Mouse (Mus musculus) small intestine, adult 2 months (tissue): ENCODE measurements at regions not wholly inside any gene's neighbourhood (a gene's known extent, or its start where the extent isn't known, plus 50 kb on each side); places are given as distances from the start of the nearest gene placed in this dataset.
A peak's percentile ranks its signal among the peaks of the same experiment; 100 is the strongest.

Experiments used
- H3K27ac ChIP-seq: fragments of 200-500 bp; 2 replicates; pipeline ENCODE4 v1.5.1; 2012; ENCODE audit warnings: low read depth, low read length, control low read depth, inconsistent platforms; ENCODE audit not compliant: insufficient read depth
- H3K27me3 ChIP-seq: fragments of 200-500 bp; 2 replicates; pipeline ENCODE4 v1.6.1; 2012; ENCODE audit warnings: mild to moderate bottlenecking, moderate library complexity, low read length, inconsistent platforms; ENCODE audit not compliant: control insufficient read depth, insufficient read depth
- H3K36me3 ChIP-seq: fragments of 200-500 bp; 2 replicates; pipeline ENCODE4 v1.6.1; 2012; ENCODE audit warnings: mild to moderate bottlenecking, low read length, control low read depth, inconsistent platforms; ENCODE audit not compliant: control insufficient read depth, insufficient read depth
- H3K4me1 ChIP-seq: fragments of 200-500 bp; 2 replicates; pipeline ENCODE4 v1.6.1; 2012; ENCODE audit warnings: low read length, inconsistent platforms, mixed read lengths; ENCODE audit not compliant: control insufficient read depth, insufficient read depth, insufficient read length
- H3K4me3 ChIP-seq: fragments of 200-500 bp; 2 replicates; pipeline ENCODE4 v1.5.1; 2012; ENCODE audit warnings: low read depth, mild to moderate bottlenecking, control low read depth, inconsistent platforms, low read length, moderate library complexity
- CTCF ChIP-seq: fragments of 200-500 bp; IDR thresholded peaks from 2 replicates; pipeline ENCODE4 v1.5.1; 2012; ENCODE audit warnings: low read depth, mild to moderate bottlenecking, control low read depth, inconsistent platforms, low read length, moderate library complexity, mixed read lengths; ENCODE audit not compliant: insufficient replicate concordance, insufficient read length; ENCODE audit errors: extremely low read depth
- POLR2A ChIP-seq: fragments of 200-500 bp; IDR thresholded peaks from 2 replicates; pipeline ENCODE4 v1.6.1; 2012; ENCODE audit warnings: low read depth, mild to moderate bottlenecking, control low read depth, inconsistent platforms, low read length, moderate library complexity
- WGBS: fragments of 180-500 bp; shearing (Covaris S2); methylation state at CpG from one replicate; pipeline ENCODE4 v1.1.7; 2018; 5-methylcytosine and 5-hydroxymethylcytosine counted together

GRCm38 (mm10) chr1:136717830-136718517, 93.3 kb downstream of the Zfp281 start:
- Histone ChIP-seq H3K36me3 (no peaks in the 10 kb centered on the region), H3K4me3 (no peak overlapping the region), H3K27ac (no peak overlapping the region), H3K4me1 (peaks cover 4% of the 10 kb centered on the region; the same call in 1 of the 2 replicates), H3K27me3 (no peaks in the 10 kb centered on the region)
- WGBS = 29% methylated on average over 15 of the region's 15 CpGs
- TF ChIP-seq POLR2A (no peak), CTCF (no peak)

DNA sequence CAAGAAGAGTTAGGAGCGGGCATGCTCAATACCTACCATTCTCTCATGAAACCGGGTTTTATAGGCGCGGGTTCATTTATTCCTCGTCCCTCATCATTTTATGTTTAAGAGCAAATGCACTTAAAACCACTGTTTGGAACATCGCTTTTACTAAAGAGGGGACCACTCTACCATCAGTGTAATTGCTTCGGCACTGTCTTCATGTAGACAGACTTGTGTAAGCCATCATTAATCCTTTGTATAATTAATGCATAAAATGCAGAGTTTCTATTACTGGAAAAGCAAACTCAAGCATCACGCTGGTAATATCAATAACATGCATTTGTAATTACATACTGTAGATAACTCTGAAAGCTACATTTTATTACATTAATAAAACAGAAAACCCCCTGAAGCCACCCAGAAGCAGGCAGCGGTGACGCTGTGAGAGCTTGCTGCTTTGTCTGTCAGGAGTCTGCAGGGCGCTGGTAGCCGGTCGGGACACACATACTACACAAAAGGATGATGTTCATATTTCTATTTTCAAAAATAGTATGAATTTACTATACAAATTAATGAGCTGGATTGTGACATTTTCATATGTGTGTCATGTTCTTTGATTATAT, 99.2 kb downstream of the Zfp281 start:
- no peaks in the 10 kb centered on the region for H3K4me1 ChIP-seq
- no peaks in the 10 kb centered on the region for H3K36me3 ChIP-seq
- no peak overlapping the region for H3K4me3 ChIP-seq
- no peaks in the 10 kb centered on the region for H3K27me3 ChIP-seq
- TF ChIP-seq POLR2A (no peak), CTCF (no peak)
- no peak overlapping the region for H3K27ac ChIP-seq
- 92% methylated on average over 13 of the region's 13 CpGs for WGBS

GRCm38 (mm10) chr1:136725242-136725641, 100.5 kb downstream of the Zfp281 start:
- H3K36me3 ChIP-seq = no peaks in the 10 kb centered on the region
- WGBS = 62% methylated on average over 4 of the region's 4 CpGs
- no peaks in the 10 kb centered on the region for H3K27me3 ChIP-seq
- no peak overlapping the region for H3K4me3 ChIP-seq
- H3K4me1 ChIP-seq = no peaks in the 10 kb centered on the region
- no peak for TF ChIP-seq CTCF
- TF ChIP-seq POLR2A = no peak
- H3K27ac ChIP-seq = no peak overlapping the region

- 59% methylated on average over 11 of the region's 11 CpGs for WGBS
- TF ChIP-seq CTCF (peak; percentile 78; the same call in 1 of the 2 replicates), POLR2A (no peak)
- no peak overlapping the region for H3K27ac ChIP-seq
- H3K27me3 ChIP-seq = no peaks in the 10 kb centered on the region
- H3K4me3 ChIP-seq = no peak overlapping the region
- H3K36me3 ChIP-seq = no peaks in the 10 kb centered on the region
- no peaks in the 10 kb centered on the region for H3K4me1 ChIP-seq
Measured at GRCm38 (mm10) chr1:136726145-136726935, 101.6 kb downstream of the Zfp281 start.

DNA sequence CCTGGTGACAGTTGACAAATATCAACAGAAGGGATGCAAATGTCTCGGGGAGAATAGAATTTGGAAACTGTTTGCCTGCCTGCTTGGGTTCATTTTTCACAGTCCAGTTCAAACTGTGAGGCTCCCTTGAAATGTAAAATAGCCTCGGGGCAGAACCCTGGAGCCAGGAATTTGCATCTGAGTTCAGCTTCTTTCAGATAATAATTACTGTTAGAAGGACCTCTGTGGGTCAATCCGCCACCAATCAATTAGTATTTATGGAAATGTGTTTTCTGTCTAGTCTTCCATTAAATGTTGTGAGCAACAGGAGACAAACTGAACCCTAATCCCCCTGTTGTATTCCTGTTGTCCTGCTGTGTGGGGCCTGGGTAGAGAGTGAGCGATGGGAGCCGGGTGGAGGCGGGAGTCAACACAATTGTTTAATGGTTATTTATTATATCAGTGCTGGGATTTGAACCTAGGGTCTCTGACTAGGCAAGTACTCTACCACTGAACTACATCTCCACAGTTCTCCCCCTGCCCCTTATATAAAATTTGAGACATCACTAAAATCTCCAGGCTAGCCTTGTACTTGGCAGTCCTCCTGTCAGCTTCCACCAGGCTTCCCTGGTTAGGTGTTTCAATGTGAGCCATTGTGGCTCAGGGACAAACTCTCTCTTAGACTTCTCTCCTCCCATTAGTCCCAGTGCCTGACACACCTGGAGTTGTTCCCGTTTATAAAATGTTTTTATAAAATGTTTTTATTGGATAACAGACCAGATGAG, 103.3 kb downstream of the Zfp281 start:
- no peak for TF ChIP-seq CTCF
- TF ChIP-seq POLR2A = no peak
- no peaks in the 10 kb centered on the region for H3K4me1 ChIP-seq
- WGBS = 78% methylated on average over 7 of the region's 7 CpGs
- H3K36me3 ChIP-seq = no peaks in the 10 kb centered on the region
- no peak overlapping the region for H3K4me3 ChIP-seq
- H3K27me3 ChIP-seq = no peaks in the 10 kb centered on the region
- no peak overlapping the region for H3K27ac ChIP-seq

- no peaks in the 10 kb centered on the region for H3K36me3 ChIP-seq
- 81% methylated on average over 4 of the region's 4 CpGs for WGBS
- H3K4me3 ChIP-seq = no peak overlapping the region
- no peaks in the 10 kb centered on the region for H3K27me3 ChIP-seq
- TF ChIP-seq POLR2A (no peak), CTCF (no peak)
- H3K27ac ChIP-seq = no peak overlapping the region
- H3K4me1 ChIP-seq = no peaks in the 10 kb centered on the region
Measured at GRCm38 (mm10) chr1:136728632-136728944, 103.9 kb downstream of the Zfp281 start.
